Mouse (Mus musculus) cerebellum, adult 2 months (tissue): Measurements from ENCODE around the gene Tmem135. TPM values are rescaled to one million over a fixed set of nuclear protein-coding genes. Genes with fewer than 3 reads are reported as not detected.

Experiments
- DNase-seq, 2 experiments: peaks; one replicate each; pipeline ENCODE4 v3.0.0; 2021
- H3K27ac ChIP-seq: fragments of 200-500 bp; 2 replicates; pipeline ENCODE4 v1.5.1; 2012; ENCODE audit warnings: low read length, control low read depth, inconsistent platforms; ENCODE audit not compliant: insufficient read depth
- H3K27me3 ChIP-seq: fragments of 200-500 bp; 2 replicates; pipeline ENCODE4 v1.6.1; 2012; ENCODE audit warnings: inconsistent platforms, mild to moderate bottlenecking, low read length, moderate library complexity; ENCODE audit not compliant: control insufficient read depth, insufficient read depth
- H3K4me1 ChIP-seq: fragments of 200-500 bp; 2 replicates; pipeline ENCODE4 v1.6.1; 2011; ENCODE audit warnings: low read length; ENCODE audit not compliant: control insufficient read depth, insufficient read depth
- H3K4me3 ChIP-seq: fragments of 200-500 bp; replicated peaks from 2 replicates; pipeline ENCODE3; 2011; ENCODE audit warnings: mild to moderate bottlenecking, low read depth, low read length, control low read depth; ENCODE audit not compliant: insufficient read depth
- CTCF ChIP-seq: fragments of 200-500 bp; IDR thresholded peaks from 2 replicates; pipeline ENCODE4 v1.5.1; 2011; ENCODE audit warnings: low read depth, mild to moderate bottlenecking, control low read depth, low read length, moderate library complexity, borderline replicate concordance; ENCODE audit not compliant: insufficient read depth
- POLR2A ChIP-seq: fragments of 200-500 bp; IDR thresholded peaks from 2 replicates; pipeline ENCODE4 v1.6.1; 2011; ENCODE audit warnings: low read length, control low read depth, borderline replicate concordance; ENCODE audit not compliant: insufficient read depth
- WGBS: fragments of 180-500 bp; shearing (Covaris S2); methylation state at CpG from one replicate; pipeline ENCODE4 v1.1.7; 2018; 5-methylcytosine and 5-hydroxymethylcytosine counted together
- polyA plus RNA-seq: library from polyadenylated mRNA; depleted of rRNA; stranded (reverse); fragments of >200 nt; gene quantifications from 2 replicates; pipeline ENCODE4 v1.2.3, GENCODE M21; 2012

Tmem135 gene
- polyA plus RNA-seq, 1 experiment, result 42.7 TPM

DNA sequence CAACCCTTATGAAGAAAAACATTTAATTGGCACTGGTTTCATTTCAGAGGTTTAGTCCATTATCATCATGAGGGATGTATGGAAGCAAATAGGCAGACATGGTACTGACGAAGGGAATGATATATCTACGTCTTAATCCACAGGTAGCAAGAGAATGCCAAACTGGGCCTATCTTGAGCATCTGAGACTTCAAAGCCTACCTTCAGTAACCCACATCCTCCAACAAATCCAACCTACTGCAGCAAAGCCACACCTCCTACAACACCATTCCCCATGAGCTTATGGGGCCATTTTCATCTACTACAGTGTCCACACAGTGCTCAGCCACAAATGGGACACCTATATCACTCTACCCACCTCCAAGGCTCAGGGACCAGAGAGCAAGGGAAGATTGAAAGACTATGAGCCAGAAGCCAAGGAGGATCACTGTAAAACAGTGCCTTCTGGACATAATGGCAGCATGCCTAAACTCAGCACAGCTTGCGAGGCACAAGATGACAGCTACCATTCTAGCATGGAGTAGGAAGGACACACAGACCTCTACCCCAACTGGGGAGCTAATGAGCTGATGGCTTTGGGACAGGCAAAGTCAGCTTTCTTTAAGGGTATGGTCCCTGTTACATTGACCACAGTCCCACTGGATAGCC, 171.4 kb downstream of the Tmem135 start:
- Histone ChIP-seq H3K27me3 (no peaks in the 10 kb centered on the region), H3K4me1 (peaks cover under 1% of the 10 kb centered on the region; the same call in 1 of the 2 replicates), H3K4me3 (no peak overlapping the region), H3K27ac (no peak overlapping the region)
- TF ChIP-seq CTCF (no peak), POLR2A (no peak)
- DNase-seq, result peak; percentile 60 to 78
- 66% methylated on average over 3 of the region's 3 CpGs for WGBS

DNA sequence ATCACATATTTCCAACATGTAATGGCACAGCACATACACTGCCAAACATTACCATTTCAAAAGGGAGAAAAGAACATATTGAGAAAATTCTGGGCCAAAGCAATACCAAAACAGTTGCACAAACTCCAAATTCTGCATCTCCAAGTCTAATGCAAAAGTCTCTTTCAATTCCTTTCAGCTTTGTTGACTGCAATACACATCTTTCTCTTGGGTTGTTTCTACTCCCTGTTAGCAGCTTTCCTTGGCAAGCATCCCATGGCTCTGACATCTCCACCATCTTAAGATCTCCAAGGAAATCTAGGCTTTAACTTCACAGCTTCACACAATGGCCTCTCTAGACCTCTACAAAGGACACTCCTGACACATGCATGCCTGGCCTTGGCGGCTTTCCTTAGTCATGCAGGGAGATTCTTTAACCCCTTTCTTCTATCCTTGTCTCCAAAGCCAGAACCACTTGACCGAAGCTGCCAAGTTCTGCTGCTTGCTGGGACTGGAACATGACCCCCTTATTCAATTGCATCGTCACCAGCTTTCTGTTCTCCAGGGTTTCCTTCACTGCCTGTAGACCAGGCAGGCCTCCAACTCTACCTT, 172.7 kb downstream of the Tmem135 start:
- DNase-seq, result peak in 1 of 2 experiments; percentile 23
- no peak for TF ChIP-seq CTCF
- no peak for TF ChIP-seq POLR2A
- H3K4me3 ChIP-seq, result no peak overlapping the region
- 51% methylated on average over 3 of the region's 3 CpGs for WGBS
- no peak overlapping the region for H3K27ac ChIP-seq
- no peaks in the 10 kb centered on the region for H3K27me3 ChIP-seq
- peaks cover 3% of the 10 kb centered on the region for H3K4me1 ChIP-seq

DNA sequence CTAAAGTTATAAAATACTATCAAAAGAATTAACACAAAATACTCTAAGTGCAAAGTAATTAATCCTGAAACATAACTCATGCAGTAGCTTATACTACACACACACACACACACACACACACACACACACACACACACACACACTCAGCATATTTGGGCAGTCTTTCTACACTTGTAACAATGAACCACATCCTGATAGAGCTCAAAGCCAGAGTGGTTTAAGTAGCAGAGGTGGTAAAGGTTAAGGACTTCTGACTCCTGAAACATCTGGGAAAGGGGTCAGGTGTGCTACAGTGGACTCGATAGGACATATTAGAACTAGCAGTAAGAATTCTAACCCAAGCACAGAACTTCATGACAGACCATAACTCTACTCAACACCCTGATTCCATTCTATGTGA, 181.4 kb downstream of the Tmem135 start:
- no peak overlapping the region for H3K27ac ChIP-seq
- H3K4me3 ChIP-seq, result no peak overlapping the region
- peaks cover 2% of the 10 kb centered on the region for H3K4me1 ChIP-seq
- no peak for TF ChIP-seq CTCF
- TF ChIP-seq POLR2A, result no peak
- no peaks in the 10 kb centered on the region for H3K27me3 ChIP-seq
- 97% methylated on average over 1 of the region's 1 CpGs for WGBS
- DNase-seq, result no peak

DNA sequence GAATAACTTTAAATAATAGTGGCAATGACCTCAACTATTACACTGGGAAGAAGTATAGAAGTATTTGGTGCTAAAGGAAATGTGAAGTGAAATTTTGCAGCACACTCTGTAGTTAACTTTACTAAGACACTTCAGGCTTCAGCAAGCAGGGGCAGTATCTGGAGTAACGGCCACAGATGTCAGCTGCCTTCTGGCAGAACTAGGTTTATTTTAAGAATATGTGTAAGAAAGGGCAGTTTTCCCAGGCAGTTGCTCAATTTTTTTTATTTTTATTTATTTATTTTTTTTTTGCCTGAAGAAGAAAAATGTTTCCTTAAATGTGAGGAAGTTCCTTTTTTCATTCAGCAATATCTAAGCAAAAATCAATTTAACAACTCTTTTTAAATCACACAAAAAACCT, 187.4 kb downstream of the Tmem135 start:
- 37% methylated on average over 1 of the region's 1 CpGs for WGBS
- no peak for TF ChIP-seq CTCF
- TF ChIP-seq POLR2A, result no peak
- Histone ChIP-seq H3K4me3 (no peak overlapping the region), H3K4me1 (peaks cover 3% of the 10 kb centered on the region; the same call in 1 of the 2 replicates), H3K27ac (no peak overlapping the region), H3K27me3 (no peaks in the 10 kb centered on the region)
- DNase-seq, result no peak

DNA sequence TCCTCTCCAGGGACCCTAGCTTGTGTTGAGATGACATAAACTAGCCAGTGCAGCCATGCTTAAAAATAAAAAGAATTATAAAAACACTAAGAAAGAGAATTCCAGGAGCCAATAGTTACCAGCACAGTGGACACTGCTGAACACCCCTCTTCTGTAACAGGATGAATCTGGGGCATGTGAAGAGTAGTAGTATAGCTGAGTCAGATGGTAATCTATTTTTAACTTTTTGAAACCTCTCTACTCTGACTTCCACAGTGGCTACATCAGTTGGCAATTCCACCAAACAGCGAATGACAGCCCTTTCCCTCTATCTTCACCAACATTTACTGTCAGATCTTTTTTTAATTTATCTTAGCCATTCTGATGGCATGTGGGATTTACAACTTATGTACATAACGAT, 187.9 kb downstream of the Tmem135 start:
- DNase-seq, result no peak
- no peak overlapping the region for H3K27ac ChIP-seq
- TF ChIP-seq CTCF (no peak), POLR2A (no peak)
- H3K4me3 ChIP-seq, result no peak overlapping the region
- peaks cover 3% of the 10 kb centered on the region; the same call in 1 of the 2 replicates for H3K4me1 ChIP-seq
- 55% methylated on average over 2 of the region's 2 CpGs for WGBS
- no peaks in the 10 kb centered on the region for H3K27me3 ChIP-seq

DNA sequence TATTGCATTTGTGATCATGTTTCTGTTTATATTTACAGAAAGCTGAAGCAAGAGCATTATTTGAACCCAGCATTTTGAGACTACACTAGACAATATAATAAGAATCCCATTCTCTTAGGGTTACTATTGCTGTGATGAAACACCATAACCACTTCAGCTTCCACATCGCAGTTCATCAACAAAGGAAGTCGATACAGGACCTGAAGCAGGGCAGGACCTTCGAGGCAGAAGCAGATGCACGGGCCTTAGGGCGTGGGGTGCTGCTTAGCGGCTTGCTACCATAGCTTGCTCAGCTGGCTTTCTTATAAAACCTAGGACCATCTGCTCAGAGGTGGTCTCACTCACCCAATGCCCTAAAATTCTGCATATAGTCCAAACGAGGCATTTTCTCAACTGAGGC, 188.3 kb downstream of the Tmem135 start:
- Histone ChIP-seq H3K27ac (no peak overlapping the region), H3K27me3 (no peaks in the 10 kb centered on the region), H3K4me1 (peaks cover 5% of the 10 kb centered on the region; the same call in 1 of the 2 replicates), H3K4me3 (no peak overlapping the region)
- no peak for DNase-seq
- 57% methylated on average over 7 of the region's 7 CpGs for WGBS
- TF ChIP-seq CTCF (no peak), POLR2A (no peak)

DNA sequence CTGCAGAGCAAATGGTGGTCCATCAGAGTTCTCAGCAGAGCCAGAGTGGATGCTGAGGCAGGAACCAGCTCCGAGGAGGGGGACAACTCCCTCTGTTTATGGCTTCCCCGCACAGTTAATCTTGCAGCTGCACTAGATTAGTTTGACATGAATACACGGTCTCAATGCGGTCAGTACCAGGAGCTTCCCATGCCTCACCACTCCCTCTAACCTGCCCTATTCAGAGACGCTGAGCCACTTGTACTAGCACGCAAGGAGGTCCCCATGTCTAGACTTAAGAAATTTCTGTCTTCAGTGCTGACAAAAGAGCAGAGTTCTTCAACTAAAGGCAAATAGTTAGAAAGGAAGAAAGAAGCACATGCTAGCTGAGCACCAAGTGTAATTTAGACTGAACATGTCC, 193.5 kb downstream of the Tmem135 start:
- Histone ChIP-seq H3K27me3 (no peaks in the 10 kb centered on the region), H3K4me1 (peaks cover 8% of the 10 kb centered on the region), H3K27ac (no peak overlapping the region), H3K4me3 (no peak overlapping the region)
- TF ChIP-seq POLR2A (no peak), CTCF (no peak)
- no peak for DNase-seq
- 50% methylated on average over 6 of the region's 6 CpGs for WGBS

DNA sequence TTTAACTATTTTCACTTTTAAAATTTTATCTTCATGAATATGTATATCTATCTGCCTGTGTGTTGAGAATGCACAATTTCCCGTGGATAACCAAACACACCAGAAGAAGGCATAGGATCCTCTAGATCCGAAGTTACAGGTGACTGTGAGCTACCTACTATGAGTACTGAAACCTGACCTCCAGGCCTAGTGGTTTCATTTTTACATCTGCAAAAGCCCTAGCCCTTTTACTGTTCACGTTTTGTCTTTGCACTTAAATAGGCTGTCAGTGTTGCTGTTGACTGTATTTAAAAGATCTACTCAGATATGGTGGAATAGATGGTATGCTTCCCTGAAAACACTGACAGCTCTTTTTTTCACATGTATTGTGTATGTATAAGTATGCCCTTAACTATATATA, 197.9 kb downstream of the Tmem135 start:
- no peaks in the 10 kb centered on the region for H3K27me3 ChIP-seq
- DNase-seq, result no peak
- H3K4me3 ChIP-seq, result no peak overlapping the region
- H3K4me1 ChIP-seq, result peaks cover 16% of the 10 kb centered on the region
- H3K27ac ChIP-seq, result no peak overlapping the region
- 92% methylated on average over 3 of the region's 3 CpGs for WGBS
- no peak for TF ChIP-seq POLR2A
- TF ChIP-seq CTCF, result no peak

DNA sequence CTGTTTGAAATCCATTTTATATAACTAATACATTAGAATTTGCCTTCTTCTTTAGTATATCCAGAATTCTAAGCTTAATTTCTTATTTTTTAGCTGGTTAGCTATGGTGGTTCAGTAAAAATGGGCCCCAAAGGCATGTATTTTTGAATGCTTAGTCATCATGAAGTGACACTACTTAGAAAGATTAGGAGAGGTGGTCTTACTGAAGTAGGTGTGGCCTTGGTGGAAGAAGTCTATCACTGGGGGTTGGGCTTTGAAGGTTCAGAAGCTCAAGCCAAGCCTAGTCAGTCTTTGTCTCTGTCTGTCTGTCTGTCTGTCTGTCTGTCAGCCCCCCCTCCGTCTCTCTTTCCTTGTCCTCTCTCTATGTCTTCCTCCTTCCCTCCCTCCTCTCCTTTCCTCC, 198.6 kb downstream of the Tmem135 start:
- H3K4me1 ChIP-seq, result peaks cover 11% of the 10 kb centered on the region
- TF ChIP-seq POLR2A, result no peak
- no peak for DNase-seq
- H3K27ac ChIP-seq, result no peak overlapping the region
- no peaks in the 10 kb centered on the region for H3K27me3 ChIP-seq
- 100% methylated on average over 1 of the region's 1 CpGs for WGBS
- H3K4me3 ChIP-seq, result no peak overlapping the region
